Mouse (Mus musculus): Measurements from ENCODE around the gene Btbd35f4. TPM values are rescaled to one million over a fixed set of nuclear protein-coding genes. Genes with fewer than 3 reads are reported as not detected.

The Btbd35f4 gene
- not detected in 4 replicates for total RNA-seq (2023; ENCODE audit: inconsistent age)

GRCm38 (mm10) chrX:4800196-4800595 lies at the start of gene Btbd35f4:
Btbd35f4 (plus strand) TSS chrX:4800496.

Other genes with a start within 250 kb of the Btbd35f4 start
- gene Btbd35f27, start 151.6 kb downstream of the Btbd35f4 start, total RNA-seq (2023; ENCODE audit: inconsistent age), result not detected in 4 replicates